Mouse (Mus musculus) midbrain, embryonic 12.5 days (tissue): Measurements from ENCODE around the gene Tfap2a. TPM values are rescaled to one million over a fixed set of nuclear protein-coding genes. Genes with fewer than 3 reads are reported as not detected.

Source experiments
- ATAC-seq: fragments of 200-750 bp; cut with Nextera tagmentation; 2 replicates; pipeline ENCODE4 v1.8.0; 2017; ENCODE audit warnings: low read depth, moderate TSS enrichment, moderate library complexity; ENCODE audit not compliant: low FRiP score
- H3K27ac ChIP-seq: fragments of 300-500 bp; sonication (generic); replicated peaks from 2 replicates; pipeline ENCODE4 v1.5.1; 2016; ENCODE audit warnings: mild to moderate bottlenecking
- H3K27me3 ChIP-seq: fragments of 300-500 bp; sonication (generic); 2 replicates; pipeline ENCODE4 v1.6.1; 2016; ENCODE audit warnings: mild to moderate bottlenecking
- H3K36me3 ChIP-seq: fragments of 300-500 bp; sonication (generic); 2 replicates; pipeline ENCODE4 v1.6.1; 2016
- H3K4me1 ChIP-seq: fragments of 300-500 bp; sonication (generic); 2 replicates; pipeline ENCODE4 v1.6.1; 2016
- H3K4me2 ChIP-seq: fragments of 300-500 bp; sonication (generic); replicated peaks from 2 replicates; pipeline ENCODE4 v1.6.1; 2016; ENCODE audit warnings: mild to moderate bottlenecking, moderate library complexity
- H3K4me3 ChIP-seq: fragments of 300-500 bp; sonication (generic); 2 replicates; pipeline ENCODE4 v1.5.1; 2016; ENCODE audit warnings: mild to moderate bottlenecking
- H3K9ac ChIP-seq: fragments of 300-500 bp; sonication (generic); replicated peaks from 2 replicates; pipeline ENCODE4 v1.6.1; 2016; ENCODE audit warnings: mild to moderate bottlenecking, moderate library complexity
- H3K9me3 ChIP-seq: fragments of 300-500 bp; sonication (generic); 2 replicates; pipeline ENCODE4 v1.6.1; 2016; ENCODE audit warnings: mild to moderate bottlenecking
- WGBS: fragments of 180-500 bp; shearing (Covaris S2); methylation state at CpG from one replicate; pipeline ENCODE4 v1.1.7; 2016; 5-methylcytosine and 5-hydroxymethylcytosine counted together
- polyA plus RNA-seq: library from polyadenylated mRNA; unstranded; fragments of >200 nt; fragmentation: Nextera tagmentation; extraction: Ambion mirVana; gene quantifications from 2 replicates; pipeline ENCODE4 v1.2.1, GENCODE M21; 2016

The Tfap2a gene
- polyA plus RNA-seq, 1 experiment from 2014 or later = 6.3 TPM

GRCm38 (mm10) chr13:40722741-40723597 is 15.2 kb downstream of the Tfap2a start:
- peak overlapping the region; percentile 81 for H3K4me2 ChIP-seq
- peak overlapping the region; percentile 36; the same call in 1 of the 2 replicates for H3K27ac ChIP-seq
- under 1% methylated on average over 66 of the region's 70 CpGs for WGBS
- H3K36me3 ChIP-seq = no peaks in the 10 kb centered on the region
- peak overlapping the region; percentile 61 for H3K4me3 ChIP-seq
- H3K27me3 ChIP-seq = peaks cover 89% of the 10 kb centered on the region
- peak; percentile 94 for ATAC-seq
- H3K4me1 ChIP-seq = peaks cover 10% of the 10 kb centered on the region; the same call in 1 of the 2 replicates
- H3K9me3 ChIP-seq = no peaks in the 10 kb centered on the region
- peak overlapping the region; percentile 43; the same call in 1 of the 2 replicates for H3K9ac ChIP-seq

GRCm38 (mm10) chr13:40719741-40720082 is 18.5 kb downstream of the Tfap2a start:
- Histone ChIP-seq H3K27ac (no peak overlapping the region), H3K4me1 (peaks cover 16% of the 10 kb centered on the region), H3K9ac (no peak overlapping the region), H3K4me2 (no peak overlapping the region), H3K4me3 (no peak overlapping the region), H3K36me3 (no peaks in the 10 kb centered on the region), H3K27me3 (peaks cover 88% of the 10 kb centered on the region), H3K9me3 (no peaks in the 10 kb centered on the region)
- 20% methylated on average over 9 of the region's 9 CpGs for WGBS
- no peak for ATAC-seq

GRCm38 (mm10) chr13:40719066-40719740 is 19.0 kb downstream of the Tfap2a start:
- H3K36me3 ChIP-seq = no peaks in the 10 kb centered on the region
- ATAC-seq = no peak
- WGBS = 20% methylated on average over 14 of the region's 14 CpGs
- H3K9ac ChIP-seq = no peak overlapping the region
- H3K4me2 ChIP-seq = no peak overlapping the region
- no peak overlapping the region for H3K4me3 ChIP-seq
- no peak overlapping the region for H3K27ac ChIP-seq
- H3K9me3 ChIP-seq = no peaks in the 10 kb centered on the region
- peaks cover 16% of the 10 kb centered on the region for H3K4me1 ChIP-seq
- peaks cover 91% of the 10 kb centered on the region for H3K27me3 ChIP-seq

GRCm38 (mm10) chr13:40716771-40717716 is 21.1 kb downstream of the Tfap2a start:
- H3K4me3 ChIP-seq = no peak overlapping the region
- H3K9ac ChIP-seq = no peak overlapping the region
- H3K9me3 ChIP-seq = no peaks in the 10 kb centered on the region
- H3K27ac ChIP-seq = no peak overlapping the region
- ATAC-seq = peak; percentile 58; the same call in 1 of the 2 replicates
- H3K4me1 ChIP-seq = peaks cover 6% of the 10 kb centered on the region
- WGBS = 3% methylated on average over 30 of the region's 37 CpGs
- H3K27me3 ChIP-seq = peaks cover 85% of the 10 kb centered on the region
- H3K4me2 ChIP-seq = peak overlapping the region; percentile 22; the same call in 1 of the 2 replicates
- H3K36me3 ChIP-seq = no peaks in the 10 kb centered on the region

GRCm38 (mm10) chr13:40714531-40714930 is 23.6 kb downstream of the Tfap2a start:
- Histone ChIP-seq H3K27me3 (peaks cover 86% of the 10 kb centered on the region), H3K4me3 (no peak overlapping the region), H3K9ac (no peak overlapping the region), H3K4me1 (peaks cover 14% of the 10 kb centered on the region), H3K27ac (no peak overlapping the region), H3K36me3 (no peaks in the 10 kb centered on the region), H3K4me2 (no peak overlapping the region), H3K9me3 (no peaks in the 10 kb centered on the region)
- no peak for ATAC-seq
- WGBS = 5% methylated on average over 2 of the region's 2 CpGs

- no peak overlapping the region for H3K27ac ChIP-seq
- peaks cover 21% of the 10 kb centered on the region for H3K4me1 ChIP-seq
- no peak overlapping the region for H3K4me3 ChIP-seq
- H3K4me2 ChIP-seq = no peak overlapping the region
- no peaks in the 10 kb centered on the region for H3K9me3 ChIP-seq
- H3K9ac ChIP-seq = no peak overlapping the region
- no peaks in the 10 kb centered on the region for H3K36me3 ChIP-seq
- 4% methylated on average over 5 of the region's 5 CpGs for WGBS
- H3K27me3 ChIP-seq = peaks cover 86% of the 10 kb centered on the region
- no peak for ATAC-seq
Observed at GRCm38 (mm10) chr13:40713681-40714080, 24.5 kb downstream of the Tfap2a start.

- H3K9ac ChIP-seq = no peak overlapping the region
- ATAC-seq = no peak
- H3K4me2 ChIP-seq = no peak overlapping the region
- H3K4me3 ChIP-seq = no peak overlapping the region
- peaks cover 86% of the 10 kb centered on the region for H3K27me3 ChIP-seq
- H3K36me3 ChIP-seq = no peaks in the 10 kb centered on the region
- H3K27ac ChIP-seq = no peak overlapping the region
- WGBS = 4% methylated on average over 4 of the region's 4 CpGs
- H3K4me1 ChIP-seq = peaks cover 22% of the 10 kb centered on the region
- no peaks in the 10 kb centered on the region for H3K9me3 ChIP-seq
Observed at GRCm38 (mm10) chr13:40713241-40713640, 24.9 kb downstream of the Tfap2a start.

- WGBS = 2% methylated on average over 4 of the region's 4 CpGs
- Histone ChIP-seq H3K4me3 (no peak overlapping the region), H3K36me3 (no peaks in the 10 kb centered on the region), H3K4me2 (no peak overlapping the region), H3K4me1 (peaks cover 22% of the 10 kb centered on the region), H3K9me3 (no peaks in the 10 kb centered on the region), H3K27me3 (peaks cover 85% of the 10 kb centered on the region), H3K27ac (no peak overlapping the region), H3K9ac (no peak overlapping the region)
- no peak for ATAC-seq
Observed at GRCm38 (mm10) chr13:40712526-40712832, 25.7 kb downstream of the Tfap2a start.

GRCm38 (mm10) chr13:40711661-40712525 is 26.3 kb downstream of the Tfap2a start:
- no peak overlapping the region for H3K9ac ChIP-seq
- peaks cover 85% of the 10 kb centered on the region for H3K27me3 ChIP-seq
- no peak overlapping the region for H3K4me3 ChIP-seq
- no peak for ATAC-seq
- no peak overlapping the region for H3K4me2 ChIP-seq
- no peaks in the 10 kb centered on the region for H3K36me3 ChIP-seq
- peaks cover 19% of the 10 kb centered on the region for H3K4me1 ChIP-seq
- no peaks in the 10 kb centered on the region for H3K9me3 ChIP-seq
- WGBS = under 1% methylated on average over 7 of the region's 7 CpGs
- no peak overlapping the region for H3K27ac ChIP-seq

- no peaks in the 10 kb centered on the region for H3K36me3 ChIP-seq
- peak overlapping the region; percentile 4; the same call in 1 of the 2 replicates for H3K4me3 ChIP-seq
- ATAC-seq = no peak
- peaks cover 93% of the 10 kb centered on the region for H3K27me3 ChIP-seq
- peaks cover 19% of the 10 kb centered on the region for H3K4me1 ChIP-seq
- no peak overlapping the region for H3K9ac ChIP-seq
- WGBS = under 1% methylated on average over 11 of the region's 11 CpGs
- 0 out of 2 replicates have a peak overlapping the region, but pooled peaks have one; percentile 27 for H3K4me2 ChIP-seq
- no peaks in the 10 kb centered on the region for H3K9me3 ChIP-seq
- peak overlapping the region; percentile 40 for H3K27ac ChIP-seq
Observed at GRCm38 (mm10) chr13:40710062-40710342, 28.2 kb downstream of the Tfap2a start.
